Mouse (Mus musculus): ENCODE results near the gene Zpld1. TPM values are rescaled to one million over a fixed set of nuclear protein-coding genes. Genes with fewer than 3 reads are reported as not detected.

Gene Zpld1
- polyA plus RNA-seq, 1 experiment from 2014 or later: not detected

GRCm38 (mm10) chr16:55259719-55260118 is 38.1 kb downstream of the Zpld1 start:
- no peaks in the 10 kb centered on the region for H3K36me3 ChIP-seq (ENCODE audit: control insufficient read depth, insufficient read depth)
- H3K4me2 ChIP-seq (ENCODE audit: low read depth, low read length): no peak overlapping the region
- no peak overlapping the region for H3K4me3 ChIP-seq (ENCODE audit: low read depth, low read length)
- H3K9ac ChIP-seq (ENCODE audit: low read depth, low read length): no peak overlapping the region
- no peak for ATAC-seq (ENCODE audit: low read depth)
- WGBS (ENCODE audit: insufficient replicate concordance): 65% methylated on average over 6 of the region's 6 CpGs
- no peaks in the 10 kb centered on the region for H3K27me3 ChIP-seq (ENCODE audit: control insufficient read depth, insufficient read depth, low read depth, low read length)
- no peak overlapping the region for H3K27ac ChIP-seq (ENCODE audit: low read length)
- no peaks in the 10 kb centered on the region for H3K4me1 ChIP-seq (ENCODE audit: control insufficient read depth, low read depth, low read length)
- no peaks in the 10 kb centered on the region for H3K9me3 ChIP-seq (replicated peaks; ENCODE audit: control insufficient read depth, low read length)

- Histone ChIP-seq H3K27me3 (ENCODE audit: control insufficient read depth, insufficient read depth, low read depth, low read length) (no peaks in the 10 kb centered on the region), H3K4me3 (ENCODE audit: low read depth, low read length) (no peak overlapping the region), H3K36me3 (ENCODE audit: control insufficient read depth, insufficient read depth) (no peaks in the 10 kb centered on the region), H3K9ac (ENCODE audit: low read depth, low read length) (no peak overlapping the region), H3K9me3 (replicated peaks; ENCODE audit: control insufficient read depth, low read length) (no peaks in the 10 kb centered on the region), H3K4me1 (ENCODE audit: control insufficient read depth, low read depth, low read length) (no peaks in the 10 kb centered on the region), H3K4me2 (ENCODE audit: low read depth, low read length) (no peak overlapping the region), H3K27ac (ENCODE audit: low read length) (no peak overlapping the region)
- WGBS (ENCODE audit: insufficient replicate concordance): 44% methylated on average over 2 of the region's 2 CpGs
- ATAC-seq (ENCODE audit: low read depth): no peak
Measured at GRCm38 (mm10) chr16:55240996-55241395, 56.8 kb downstream of the Zpld1 start.

GRCm38 (mm10) chr16:55228995-55229622 is 68.7 kb downstream of the Zpld1 start:
- Histone ChIP-seq H3K36me3 (ENCODE audit: control insufficient read depth, insufficient read depth) (no peaks in the 10 kb centered on the region), H3K4me3 (ENCODE audit: low read depth, low read length) (no peak overlapping the region), H3K9ac (ENCODE audit: low read depth, low read length) (no peak overlapping the region), H3K27ac (ENCODE audit: low read length) (no peak overlapping the region), H3K4me1 (ENCODE audit: control insufficient read depth, low read depth, low read length) (no peaks in the 10 kb centered on the region), H3K27me3 (ENCODE audit: control insufficient read depth, insufficient read depth, low read depth, low read length) (no peaks in the 10 kb centered on the region), H3K9me3 (replicated peaks; ENCODE audit: control insufficient read depth, low read length) (no peaks in the 10 kb centered on the region), H3K4me2 (ENCODE audit: low read depth, low read length) (no peak overlapping the region)
- no peak for ATAC-seq (ENCODE audit: low read depth)
- WGBS (ENCODE audit: insufficient replicate concordance): 62% methylated on average over 1 of the region's 1 CpGs

- H3K9ac ChIP-seq (ENCODE audit: low read depth, low read length): no peak overlapping the region
- no peak overlapping the region for H3K4me2 ChIP-seq (ENCODE audit: low read depth, low read length)
- no peaks in the 10 kb centered on the region for H3K27me3 ChIP-seq (ENCODE audit: control insufficient read depth, insufficient read depth, low read depth, low read length)
- no peaks in the 10 kb centered on the region for H3K4me1 ChIP-seq (ENCODE audit: control insufficient read depth, low read depth, low read length)
- ATAC-seq (ENCODE audit: low read depth): no peak
- H3K36me3 ChIP-seq (ENCODE audit: control insufficient read depth, insufficient read depth): no peaks in the 10 kb centered on the region
- no peak overlapping the region for H3K27ac ChIP-seq (ENCODE audit: low read length)
- WGBS (ENCODE audit: insufficient replicate concordance): 60% methylated on average over 1 of the region's 1 CpGs
- H3K4me3 ChIP-seq (ENCODE audit: low read depth, low read length): no peak overlapping the region
- no peaks in the 10 kb centered on the region for H3K9me3 ChIP-seq (replicated peaks; ENCODE audit: control insufficient read depth, low read length)
Measured at GRCm38 (mm10) chr16:55203945-55204344, 93.8 kb downstream of the Zpld1 start.

GRCm38 (mm10) chr16:55190397-55190796 is 107.4 kb downstream of the Zpld1 start:
- no peak overlapping the region for H3K4me3 ChIP-seq (ENCODE audit: low read depth, low read length)
- H3K9ac ChIP-seq (ENCODE audit: low read depth, low read length): no peak overlapping the region

GRCm38 (mm10) chr16:55185370-55185769 is 112.4 kb downstream of the Zpld1 start:
- no peak for ATAC-seq (ENCODE audit: low read depth)
- Histone ChIP-seq H3K4me3 (ENCODE audit: low read depth, low read length) (no peak overlapping the region), H3K36me3 (ENCODE audit: control insufficient read depth, insufficient read depth) (no peaks in the 10 kb centered on the region), H3K27me3 (ENCODE audit: control insufficient read depth, insufficient read depth, low read depth, low read length) (no peaks in the 10 kb centered on the region), H3K4me2 (ENCODE audit: low read depth, low read length) (no peak overlapping the region), H3K9me3 (replicated peaks; ENCODE audit: control insufficient read depth, low read length) (no peaks in the 10 kb centered on the region), H3K4me1 (ENCODE audit: control insufficient read depth, low read depth, low read length) (no peaks in the 10 kb centered on the region), H3K27ac (ENCODE audit: low read length) (no peak overlapping the region), H3K9ac (ENCODE audit: low read depth, low read length) (no peak overlapping the region)
- WGBS (ENCODE audit: insufficient replicate concordance): 73% methylated on average over 1 of the region's 1 CpGs

More at GRCm38 (mm10) chr16:55190397-55190796, 107.4 kb downstream of the Zpld1 start:
- no peak overlapping the region for H3K4me2 ChIP-seq (ENCODE audit: low read depth, low read length)
- no peaks in the 10 kb centered on the region for H3K4me1 ChIP-seq (ENCODE audit: control insufficient read depth, low read depth, low read length)
- ATAC-seq (ENCODE audit: low read depth): no peak
- no peak overlapping the region for H3K27ac ChIP-seq (ENCODE audit: low read length)
- H3K27me3 ChIP-seq (ENCODE audit: control insufficient read depth, insufficient read depth, low read depth, low read length): no peaks in the 10 kb centered on the region
- no peaks in the 10 kb centered on the region for H3K36me3 ChIP-seq (ENCODE audit: control insufficient read depth, insufficient read depth)
- 64% methylated on average over 2 of the region's 2 CpGs for WGBS (ENCODE audit: insufficient replicate concordance)
- no peaks in the 10 kb centered on the region for H3K9me3 ChIP-seq (replicated peaks; ENCODE audit: control insufficient read depth, low read length)

Measured in liver, embryonic 16.5 days (tissue).